Mouse (Mus musculus) thymus, adult 2 months (tissue): ENCODE measurements around the gene Actr10. TPM values are rescaled to one million over a fixed set of nuclear protein-coding genes. Genes with fewer than 3 reads are reported as not detected.

Source experiments
- DNase-seq: peaks from one replicate; pipeline ENCODE4 v3.0.0; 2021
- H3K27ac ChIP-seq: fragments of 200-500 bp; 2 replicates; pipeline ENCODE4 v1.5.1; 2012; ENCODE audit warnings: low read length, control low read depth; ENCODE audit not compliant: control insufficient read depth, insufficient read depth
- H3K27me3 ChIP-seq: fragments of 200-500 bp; 2 replicates; pipeline ENCODE4 v1.6.1; 2012; ENCODE audit warnings: mild to moderate bottlenecking, low read length, moderate library complexity, mixed read lengths; ENCODE audit not compliant: control insufficient read depth, insufficient read depth
- H3K36me3 ChIP-seq: fragments of 200-500 bp; 2 replicates; pipeline ENCODE4 v1.6.1; 2012; ENCODE audit warnings: mild to moderate bottlenecking, low read length, moderate library complexity; ENCODE audit not compliant: control insufficient read depth, insufficient read depth
- H3K4me1 ChIP-seq: fragments of 200-500 bp; replicated peaks from 2 replicates; pipeline ENCODE4 v1.6.1; 2012; ENCODE audit warnings: low read length; ENCODE audit not compliant: control insufficient read depth, insufficient read depth
- H3K4me3 ChIP-seq: fragments of 200-500 bp; 2 replicates; pipeline ENCODE4 v1.5.1; 2012; ENCODE audit warnings: mild to moderate bottlenecking, low read length, control low read depth, moderate library complexity; ENCODE audit not compliant: control insufficient read depth, insufficient read depth
- CTCF ChIP-seq: fragments of 200-500 bp; IDR thresholded peaks from 2 replicates; pipeline ENCODE4 v1.5.1; 2012; ENCODE audit warnings: mild to moderate bottlenecking, control low read depth, low read length, moderate library complexity, borderline replicate concordance; ENCODE audit not compliant: control insufficient read depth, poor library complexity, insufficient read depth; ENCODE audit errors: extremely low read depth
- POLR2A ChIP-seq: fragments of 200-500 bp; IDR thresholded peaks from 2 replicates; pipeline ENCODE4 v1.6.1; 2012; ENCODE audit warnings: mild to moderate bottlenecking, low read length, control low read depth, moderate library complexity; ENCODE audit not compliant: control insufficient read depth, poor library complexity, insufficient read depth; ENCODE audit errors: extremely low read depth
- WGBS: fragments of 180-500 bp; shearing (Covaris S2); methylation state at CpG from one replicate; pipeline ENCODE4 v1.1.7; 2018; 5-methylcytosine and 5-hydroxymethylcytosine counted together
- polyA plus RNA-seq: library from polyadenylated mRNA; depleted of rRNA; stranded (reverse); fragments of >200 nt; gene quantifications from 2 replicates; pipeline ENCODE4 v1.2.3, GENCODE M21; 2012; rRNA removed

The Actr10 gene
- polyA plus RNA-seq = 39.0 and 41.8 TPM in 2 replicates

DNA sequence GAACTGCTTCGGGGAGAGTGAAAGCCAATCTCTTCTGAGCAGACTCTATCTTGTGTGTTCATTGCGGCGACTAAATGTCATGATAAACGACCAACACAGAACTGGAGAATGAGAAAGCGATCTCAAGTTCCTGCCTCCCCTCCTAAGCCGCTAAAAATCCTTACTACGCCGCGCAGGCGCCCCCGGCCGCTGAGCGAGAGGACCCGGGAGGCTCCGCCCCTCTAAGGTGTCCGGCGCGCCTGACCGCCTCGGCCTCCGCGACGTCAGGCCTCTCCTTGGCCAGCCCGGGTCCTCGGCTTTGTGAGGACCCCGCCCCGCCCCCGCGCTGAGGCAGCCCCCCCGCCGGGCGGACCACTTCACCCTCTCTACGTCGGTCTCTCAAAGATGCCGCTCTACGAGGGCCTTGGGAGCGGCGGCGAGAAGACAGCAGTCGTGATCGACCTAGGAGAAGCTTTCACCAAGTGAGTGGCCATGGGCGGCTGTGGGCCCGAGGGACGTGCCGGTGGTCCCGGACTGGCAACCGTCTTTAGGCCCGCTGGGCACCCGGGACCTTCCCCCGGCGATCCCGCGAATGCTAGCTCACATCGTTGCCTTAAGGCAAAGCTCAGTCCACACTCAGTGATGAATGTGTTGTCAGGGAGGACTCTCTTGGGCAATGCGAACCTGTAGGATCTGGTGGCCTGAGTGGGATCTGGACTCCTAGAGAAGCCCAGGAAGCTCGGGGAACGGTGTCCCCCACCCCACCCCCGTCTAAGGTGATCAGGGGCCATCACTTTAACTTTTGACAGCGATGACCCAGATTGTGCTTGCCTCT, at the start of gene Actr10:
Gene Actr10 (plus strand): TSS at position 287 of the 814 bp plus-strand sequence.
- peak; percentile 93 for DNase-seq
- Histone ChIP-seq H3K27me3 (no peaks in the 10 kb centered on the region), H3K27ac (peak within 1 kb of the TSS; percentile 56), H3K4me1 (0 out of 2 replicates have a peak, but pooled peaks cover 2% of the 10 kb centered on the region), H3K36me3 (no peaks in the 10 kb centered on the region; the same call in 1 of the 2 replicates), H3K4me3 (peak within 1 kb of the TSS; percentile 93)
- under 1% methylated on average over 59 of the region's 59 CpGs for WGBS
- TF ChIP-seq POLR2A = peak; percentile 58
- TF ChIP-seq CTCF = no peak

GRCm38 (mm10) chr12:70890405-70890804, 47.3 kb upstream of the Actr10 start:
- Histone ChIP-seq H3K36me3 (peaks cover 38% of the 10 kb centered on the region), H3K27me3 (no peaks in the 10 kb centered on the region), H3K4me1 (peaks cover 5% of the 10 kb centered on the region), H3K4me3 (no peak overlapping the region), H3K27ac (no peak overlapping the region)
- TF ChIP-seq POLR2A = no peak
- TF ChIP-seq CTCF = no peak
- 93% methylated on average over 5 of the region's 5 CpGs for WGBS
- no peak for DNase-seq

GRCm38 (mm10) chr12:70890874-70891470, 46.7 kb upstream of the Actr10 start:
- Histone ChIP-seq H3K4me3 (no peak overlapping the region), H3K27me3 (no peaks in the 10 kb centered on the region), H3K4me1 (no peaks in the 10 kb centered on the region; the same call in 1 of the 2 replicates), H3K36me3 (peaks cover 38% of the 10 kb centered on the region), H3K27ac (no peak overlapping the region)
- TF ChIP-seq CTCF = no peak
- no peak for TF ChIP-seq POLR2A
- WGBS = 97% methylated on average over 8 of the region's 8 CpGs
- DNase-seq = no peak

- no peaks in the 10 kb centered on the region for H3K4me1 ChIP-seq
- no peak for DNase-seq
- H3K36me3 ChIP-seq = peaks cover 38% of the 10 kb centered on the region
- H3K27me3 ChIP-seq = no peaks in the 10 kb centered on the region
- TF ChIP-seq CTCF = no peak
- TF ChIP-seq POLR2A = no peak
- WGBS = 93% methylated on average over 7 of the region's 7 CpGs
- H3K27ac ChIP-seq = no peak overlapping the region
- no peak overlapping the region for H3K4me3 ChIP-seq
Observed at GRCm38 (mm10) chr12:70895275-70895674, 42.4 kb upstream of the Actr10 start.

- Histone ChIP-seq H3K27me3 (no peaks in the 10 kb centered on the region), H3K36me3 (peaks cover 30% of the 10 kb centered on the region), H3K4me3 (no peak overlapping the region), H3K27ac (no peak overlapping the region), H3K4me1 (no peaks in the 10 kb centered on the region)
- DNase-seq = no peak
- no peak for TF ChIP-seq CTCF
- TF ChIP-seq POLR2A = no peak
- 96% methylated on average over 10 of the region's 10 CpGs for WGBS
Observed at GRCm38 (mm10) chr12:70896068-70896467, 41.6 kb upstream of the Actr10 start.

DNA sequence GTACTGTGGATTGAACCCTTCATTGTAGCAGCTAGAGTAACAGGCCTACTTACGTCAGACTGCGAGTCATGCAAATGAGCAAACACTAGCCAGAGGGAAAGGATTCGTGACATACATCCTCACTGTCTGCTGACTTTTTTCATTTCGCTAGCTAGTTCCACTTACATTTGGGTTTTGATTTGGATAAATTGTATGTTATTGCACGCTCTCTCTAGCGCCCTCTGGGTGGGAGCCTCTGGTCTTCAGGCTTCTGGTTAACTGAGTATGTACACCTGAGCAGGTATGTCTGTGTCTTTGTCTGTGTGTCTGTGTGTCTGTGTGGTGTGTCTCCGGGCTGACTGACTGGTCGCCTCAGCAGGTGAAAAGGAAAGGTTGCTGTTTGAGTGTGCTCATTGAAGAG, 40.2 kb upstream of the Actr10 start:
- TF ChIP-seq POLR2A (no peak), CTCF (no peak)
- Histone ChIP-seq H3K4me3 (no peak overlapping the region), H3K4me1 (no peaks in the 10 kb centered on the region), H3K36me3 (peaks cover 30% of the 10 kb centered on the region), H3K27ac (no peak overlapping the region), H3K27me3 (no peaks in the 10 kb centered on the region)
- 89% methylated on average over 8 of the region's 8 CpGs for WGBS
- DNase-seq = peak; percentile 60
